Mouse (Mus musculus): ENCODE results near the gene Cbr4. TPM values are rescaled to one million over a fixed set of nuclear protein-coding genes. Genes with fewer than 3 reads are reported as not detected.
A peak's percentile ranks its signal among the peaks of the same experiment; 100 is the strongest.

The Cbr4 gene
- 10 to 100 TPM; 40.3 to 41.2 TPM for total RNA-seq (2021)

DNA sequence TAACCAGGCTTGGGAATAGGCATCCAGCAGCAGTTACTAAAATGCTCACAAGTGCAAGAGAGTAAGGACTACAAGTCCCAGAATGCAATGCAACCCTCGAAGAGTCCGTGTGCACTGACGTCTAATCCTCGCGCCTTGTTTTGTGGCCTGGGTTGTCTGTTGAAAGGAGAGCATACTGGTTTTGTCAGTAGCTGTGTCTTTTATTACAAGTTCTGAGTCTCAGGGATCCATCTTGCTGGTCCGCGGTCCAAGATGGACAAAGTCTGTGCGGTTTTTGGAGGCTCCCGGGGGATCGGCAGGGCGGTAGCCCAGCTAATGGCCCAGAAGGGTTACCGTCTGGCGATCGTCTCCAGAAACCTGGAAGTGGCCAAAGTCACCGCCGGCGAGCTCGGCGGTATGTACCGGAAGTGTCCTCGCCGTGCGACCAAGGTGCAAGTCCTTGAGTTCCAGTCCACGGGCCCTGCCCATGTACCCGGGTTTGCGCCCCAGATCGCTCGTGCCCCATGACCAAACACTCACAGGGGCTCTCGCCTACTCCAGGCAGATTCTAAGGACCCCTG lies at the start of gene Cbr4:
Gene Cbr4, plus strand, starts transcription at position 138 of the 560 bp plus-strand sequence.
- peak; percentile 84 for DNase-seq

DNA sequence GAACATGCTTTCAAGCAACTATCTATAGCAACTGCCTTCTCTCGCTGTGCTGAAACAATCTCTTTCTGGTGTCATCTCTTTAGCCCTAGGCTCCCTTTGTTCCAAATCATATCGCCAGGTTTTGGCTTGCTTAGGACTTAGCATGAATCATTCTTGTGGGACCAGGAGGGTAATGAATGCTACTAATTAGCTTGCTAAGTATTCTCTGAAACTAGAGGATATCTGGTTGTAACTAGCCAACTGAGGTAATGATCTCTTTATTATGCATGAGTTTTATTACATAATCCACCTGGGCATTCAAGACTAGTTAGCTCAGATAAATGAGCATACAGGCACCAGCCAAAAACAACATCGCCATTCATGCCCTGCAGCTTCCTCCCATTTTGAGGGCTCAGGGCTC lies 44.5 kb upstream of the Cbr4 start:
- DNase-seq: no peak

DNA sequence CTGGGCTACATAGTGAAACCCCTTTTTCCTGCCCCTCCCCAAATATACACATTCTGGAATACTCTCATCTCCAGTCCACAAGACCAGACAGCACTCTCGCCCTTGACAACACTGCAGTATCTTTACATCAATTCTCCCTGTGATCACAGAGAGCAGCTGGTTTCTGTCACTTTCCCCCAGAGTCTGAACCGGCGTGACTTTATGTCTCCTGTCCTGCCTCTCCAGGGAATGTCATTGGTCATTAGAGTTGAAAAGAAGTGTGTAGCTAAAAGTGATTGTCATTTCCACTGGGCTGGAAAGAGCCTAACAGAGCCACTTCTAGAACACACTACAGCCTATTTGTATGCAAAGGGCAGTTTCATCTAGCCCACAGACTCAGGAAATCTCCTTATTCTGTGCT lies 43.2 kb upstream of the Cbr4 start:
- no peak for DNase-seq

DNA sequence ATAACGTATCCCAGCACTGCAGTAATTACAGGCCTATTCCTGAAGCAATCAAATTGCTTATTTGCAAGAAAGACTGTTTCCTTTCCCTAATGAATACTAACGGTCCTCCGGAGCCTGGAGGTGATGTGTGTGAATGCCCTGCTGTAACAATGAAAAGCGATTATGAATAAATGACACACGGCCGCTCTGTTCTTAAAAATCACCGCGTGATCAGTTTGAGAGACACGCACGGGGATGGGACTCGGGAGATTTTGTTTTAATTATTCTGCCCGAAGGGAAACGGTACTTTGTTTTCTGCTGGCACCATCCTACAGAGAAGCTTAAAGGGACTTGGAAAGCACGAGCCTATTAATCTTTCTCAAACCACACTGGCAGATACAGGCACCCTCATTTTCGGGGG lies 41.2 kb upstream of the Cbr4 start:
- DNase-seq: no peak

DNA sequence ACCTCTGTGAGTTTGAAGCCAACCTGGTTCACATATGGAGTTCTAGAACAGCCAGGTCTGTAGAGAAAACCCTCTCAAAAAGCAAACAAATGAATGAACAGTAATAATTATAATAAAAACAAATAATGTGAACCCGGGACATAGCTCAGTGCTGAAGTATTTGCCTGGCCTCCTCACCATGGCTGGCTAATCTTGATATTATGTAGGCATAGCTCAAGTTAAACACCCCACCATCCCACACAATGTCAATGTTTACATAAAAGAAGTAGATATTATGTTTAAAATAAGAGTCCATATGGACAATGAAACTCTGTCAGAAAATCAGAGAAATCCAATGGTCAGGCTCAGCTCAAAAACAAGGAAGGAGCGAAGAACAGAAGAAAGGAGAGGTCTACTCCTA lies 39.4 kb upstream of the Cbr4 start:
- no peak for DNase-seq

DNA sequence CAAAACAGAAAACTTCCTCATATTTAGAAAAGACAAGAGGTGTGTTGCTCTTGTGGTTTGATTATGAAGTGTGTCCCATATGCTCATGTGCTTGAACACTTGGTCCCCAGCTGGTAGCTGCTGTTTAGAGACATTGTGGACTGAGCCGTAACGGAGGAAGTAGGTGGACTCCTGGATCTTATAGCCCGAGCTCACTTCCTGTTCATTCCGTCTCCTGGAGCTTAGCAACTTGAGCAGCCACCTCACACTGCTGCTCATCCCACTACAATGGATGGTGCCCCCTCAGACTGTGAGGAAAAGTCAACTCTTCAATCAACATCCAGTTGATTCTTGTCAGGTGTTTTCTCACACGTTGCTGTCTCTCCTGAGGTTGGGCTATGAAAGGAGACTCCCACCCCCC lies 38.7 kb upstream of the Cbr4 start:
- DNase-seq: no peak

DNA sequence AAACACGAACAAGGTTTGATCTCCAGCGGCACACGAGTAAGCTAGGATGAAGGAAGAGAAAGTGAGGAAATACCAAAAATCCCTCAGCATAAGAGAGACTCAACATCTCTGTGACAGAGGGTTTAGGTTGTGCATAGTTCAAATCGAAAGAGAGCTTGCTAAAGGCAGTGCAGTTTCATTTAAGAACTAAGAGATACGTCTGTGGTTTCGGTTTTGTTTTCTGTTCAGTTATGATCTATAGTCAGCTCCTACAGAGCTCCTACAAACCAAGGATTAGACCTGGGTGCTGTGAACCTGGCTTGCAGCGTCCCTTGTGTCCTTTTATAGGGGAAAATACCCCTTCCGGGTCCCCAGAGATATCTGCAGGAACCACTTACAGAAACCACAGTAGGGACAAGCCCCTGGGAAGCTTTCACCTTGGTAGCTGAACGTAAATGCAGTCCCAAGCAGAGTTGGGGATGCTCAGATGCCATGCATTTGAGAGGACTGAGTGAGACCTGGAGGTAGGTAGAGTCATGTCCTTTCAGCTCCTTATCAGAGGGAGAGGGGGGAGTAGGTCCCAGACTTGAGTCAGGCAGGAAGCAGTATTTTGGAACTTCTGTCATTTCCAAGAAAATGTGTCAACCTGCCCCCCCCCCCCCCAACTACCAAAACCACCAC lies 36.5 kb upstream of the Cbr4 start:
- DNase-seq: no peak

DNA sequence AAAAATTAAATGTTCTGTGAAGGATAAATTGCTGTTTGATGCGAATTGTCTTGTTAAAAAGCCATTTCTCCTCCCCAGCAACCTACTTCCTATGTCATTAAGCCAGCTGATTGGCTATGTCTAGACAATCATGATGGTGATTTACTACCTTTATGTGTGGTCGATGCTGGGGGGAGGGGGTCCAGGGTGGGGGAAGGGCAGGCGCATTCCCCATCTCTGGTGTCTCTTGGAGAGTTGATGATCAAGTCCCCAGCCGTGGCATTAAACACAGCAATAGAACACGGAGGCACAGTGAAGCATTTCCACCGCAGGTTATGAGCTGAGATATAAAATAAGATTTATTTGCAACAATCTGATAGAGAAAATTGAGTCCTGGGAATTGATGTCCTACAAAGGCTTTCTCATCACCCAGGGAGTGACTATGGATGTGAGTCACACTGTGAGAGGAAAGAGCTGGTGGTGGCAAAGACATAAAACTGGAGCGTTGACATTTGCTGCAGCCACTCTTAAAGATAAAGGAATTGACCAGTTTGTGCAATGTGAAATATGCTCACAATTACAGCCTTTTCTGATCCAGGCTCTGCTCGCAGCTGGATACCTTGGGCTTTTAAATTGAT lies 35.7 kb upstream of the Cbr4 start:
- DNase-seq: no peak

DNA sequence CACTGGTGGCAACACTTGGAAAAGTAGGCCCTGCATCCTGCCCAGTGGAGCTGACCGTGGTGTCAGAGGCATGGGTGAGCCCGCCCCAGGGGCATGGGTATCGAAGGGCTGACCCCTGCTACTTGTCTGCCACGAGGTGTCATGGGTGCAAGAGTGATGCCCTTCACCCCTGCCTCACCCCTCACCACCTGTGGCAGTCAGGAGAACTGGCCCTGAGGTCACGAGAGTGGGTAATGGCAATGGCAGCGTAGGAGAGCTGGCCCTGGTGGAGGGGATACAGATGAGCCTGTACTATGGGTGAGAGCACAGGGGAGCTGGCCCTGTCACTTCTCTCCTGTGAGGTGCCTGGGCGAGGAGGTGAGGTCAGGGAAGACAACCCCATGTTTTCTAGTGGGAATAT lies 27.8 kb upstream of the Cbr4 start:
- DNase-seq: no peak

DNA sequence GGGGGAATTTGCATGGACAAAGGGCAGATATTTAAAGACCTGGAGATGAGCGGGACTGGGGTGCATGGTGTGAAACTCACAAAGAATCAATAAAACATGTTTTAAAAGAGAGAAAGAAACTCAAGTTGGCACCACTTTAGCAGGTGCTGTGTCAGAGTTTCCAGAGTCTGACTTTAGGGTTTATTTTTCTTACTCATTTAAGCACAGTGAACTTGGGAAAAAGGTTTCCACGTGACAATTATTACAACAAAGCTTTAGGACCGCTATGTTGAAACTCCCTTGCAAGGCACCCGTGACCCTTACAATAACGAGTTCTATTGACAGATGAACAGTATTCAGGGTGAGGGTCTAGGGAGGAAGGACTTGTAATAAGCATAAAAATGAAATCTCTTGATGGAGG lies 25.3 kb upstream of the Cbr4 start:
- no peak for DNase-seq

DNA sequence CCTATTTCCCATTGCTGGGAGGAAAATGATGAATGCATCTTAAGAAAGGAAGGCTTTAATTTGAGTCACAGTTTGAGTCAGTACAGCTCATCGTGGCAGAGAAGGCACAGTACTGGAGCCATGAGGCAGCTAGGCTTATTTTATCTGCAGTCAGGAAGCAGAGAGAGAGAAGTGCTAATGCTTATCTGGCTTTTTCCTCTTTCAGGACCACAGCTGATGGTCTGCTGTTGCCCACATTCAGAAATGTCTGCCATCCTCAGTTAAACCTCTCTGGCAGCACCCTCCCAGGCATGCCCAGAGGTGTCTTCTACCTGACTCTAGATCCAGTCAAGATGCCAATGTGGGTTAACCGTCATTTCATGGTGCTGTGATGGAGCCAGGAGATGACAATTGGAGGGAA lies 23.1 kb upstream of the Cbr4 start:
- no peak for DNase-seq

DNA sequence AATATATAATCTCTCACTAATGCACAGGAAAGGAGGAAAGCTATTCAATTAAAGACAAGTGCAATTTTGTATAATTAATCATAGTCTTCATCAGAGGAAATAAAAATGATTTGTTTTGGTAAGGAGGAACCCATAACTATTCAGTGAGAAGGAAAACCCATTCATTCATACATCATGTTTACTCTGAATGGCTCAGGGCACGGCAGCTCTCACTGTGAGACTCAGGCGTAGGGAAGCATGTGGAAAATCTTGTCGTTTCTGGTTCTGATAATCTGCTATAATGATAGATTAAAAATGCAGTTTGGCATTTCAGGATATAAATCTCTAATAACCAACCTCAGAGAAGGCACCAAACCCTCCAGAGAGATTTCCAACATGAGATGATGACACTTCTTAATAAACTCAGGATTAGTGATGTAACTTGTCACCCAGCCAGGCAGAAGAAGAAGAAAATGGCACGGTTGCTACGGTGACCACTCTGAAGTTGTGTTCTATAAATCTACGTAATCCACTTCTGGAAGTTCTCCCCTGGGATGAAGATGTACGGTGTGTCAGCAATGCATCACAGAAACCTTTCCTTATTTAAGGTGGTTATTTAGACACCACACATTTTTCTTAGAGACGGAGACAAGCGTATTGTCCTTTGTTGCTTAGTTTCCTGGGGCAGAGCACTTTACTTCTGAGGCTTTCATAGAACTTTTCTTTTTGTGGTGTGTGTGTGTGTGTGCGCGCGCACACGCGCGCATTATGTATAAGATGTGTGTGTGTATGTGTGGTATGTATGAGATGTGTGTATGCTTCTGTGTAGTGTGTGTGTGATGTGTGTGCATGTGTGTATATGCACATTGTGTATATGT lies 20.6 kb upstream of the Cbr4 start:
- no peak for DNase-seq

DNA sequence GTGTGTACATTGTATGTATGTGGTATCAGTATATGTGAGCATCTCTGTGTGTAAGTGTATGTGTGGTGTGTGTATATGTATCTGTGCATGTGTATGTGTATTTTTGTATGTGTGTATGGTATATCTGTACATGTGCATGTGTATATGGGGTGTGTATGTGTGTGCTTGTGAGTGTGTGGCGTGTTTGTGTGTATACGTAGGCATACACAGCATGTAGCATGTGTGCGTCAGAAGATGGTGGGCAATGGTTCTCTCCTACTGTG lies 20.1 kb upstream of the Cbr4 start:
- DNase-seq: no peak

DNA sequence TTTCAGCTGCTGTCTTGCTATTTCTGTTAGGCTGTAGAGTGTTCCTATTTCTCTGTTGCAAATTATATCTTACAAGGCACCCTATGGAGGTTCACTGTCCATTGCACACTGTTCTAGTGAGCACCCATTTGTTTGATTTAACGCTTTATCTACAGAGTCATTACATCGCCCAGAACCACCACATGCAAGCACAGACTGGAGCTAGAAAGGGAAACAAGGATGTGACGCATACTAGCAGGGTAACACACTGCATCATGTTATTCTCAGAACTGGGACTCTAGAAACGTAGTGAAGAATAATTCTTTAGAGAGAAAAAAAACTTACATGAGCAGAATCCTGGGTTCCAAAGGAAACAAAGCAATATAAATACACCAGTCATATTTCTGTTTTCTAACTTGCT lies 17.3 kb upstream of the Cbr4 start:
- no peak for DNase-seq

DNA sequence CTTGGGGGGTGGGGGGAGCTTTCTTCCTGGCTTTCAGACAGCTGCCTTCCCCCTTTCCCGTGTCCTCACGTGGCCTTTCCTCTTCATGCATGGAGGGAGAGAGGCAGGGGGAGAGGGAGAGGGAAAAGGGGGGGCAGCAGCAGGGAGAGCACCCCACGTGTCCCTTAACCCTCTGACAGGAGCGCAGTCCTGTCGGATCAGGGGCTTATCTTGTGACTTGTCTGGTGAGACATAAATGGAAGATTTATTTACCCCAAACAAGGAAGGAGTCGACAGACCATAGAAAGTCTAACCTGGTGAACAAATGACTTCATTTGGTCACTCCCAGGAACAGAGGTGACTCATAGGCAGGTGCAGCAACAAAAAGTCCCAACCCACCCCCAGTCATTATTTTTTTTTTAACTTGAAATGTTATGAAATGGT lies 12.3 kb upstream of the Cbr4 start:
- DNase-seq: no peak

DNA sequence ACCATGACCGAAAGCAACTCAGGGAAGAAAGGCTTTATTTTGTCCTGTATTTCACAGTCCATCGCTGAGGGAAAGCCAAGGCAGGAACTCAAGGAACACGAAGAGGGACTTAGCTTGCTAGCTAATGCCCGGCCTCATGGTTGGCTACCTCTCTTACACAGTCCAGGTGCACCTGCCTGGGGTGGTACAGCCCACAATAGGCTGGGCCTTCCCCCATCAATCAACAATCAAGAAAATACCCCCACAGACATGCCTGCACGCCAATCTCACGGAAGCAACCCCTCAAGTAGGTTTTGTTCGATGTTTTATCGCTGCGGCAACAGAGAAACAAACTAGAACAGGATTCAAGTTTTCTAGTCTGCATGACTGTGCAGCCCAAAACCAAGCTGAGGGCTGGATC lies 11.4 kb upstream of the Cbr4 start:
- no peak for DNase-seq

DNA sequence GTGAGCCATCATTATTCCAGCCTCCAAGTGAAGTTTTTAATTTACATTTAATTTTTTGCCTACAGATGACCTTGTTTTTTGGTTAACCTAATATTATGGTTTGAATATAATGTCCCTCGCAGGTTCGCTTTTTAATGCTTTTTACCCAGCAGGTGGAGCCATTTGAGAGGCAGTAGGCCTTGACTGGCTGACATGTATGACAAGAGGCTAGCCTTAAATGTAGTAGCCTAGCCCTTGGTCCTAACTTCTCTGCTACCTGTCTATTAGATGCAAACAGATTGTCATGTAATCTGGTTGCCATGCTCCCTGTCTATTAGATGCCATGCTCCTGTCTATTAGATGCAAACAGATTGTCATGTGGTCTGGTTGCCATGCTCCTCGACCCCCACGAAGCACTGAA lies 9.4 kb upstream of the Cbr4 start:
- no peak for DNase-seq

DNA sequence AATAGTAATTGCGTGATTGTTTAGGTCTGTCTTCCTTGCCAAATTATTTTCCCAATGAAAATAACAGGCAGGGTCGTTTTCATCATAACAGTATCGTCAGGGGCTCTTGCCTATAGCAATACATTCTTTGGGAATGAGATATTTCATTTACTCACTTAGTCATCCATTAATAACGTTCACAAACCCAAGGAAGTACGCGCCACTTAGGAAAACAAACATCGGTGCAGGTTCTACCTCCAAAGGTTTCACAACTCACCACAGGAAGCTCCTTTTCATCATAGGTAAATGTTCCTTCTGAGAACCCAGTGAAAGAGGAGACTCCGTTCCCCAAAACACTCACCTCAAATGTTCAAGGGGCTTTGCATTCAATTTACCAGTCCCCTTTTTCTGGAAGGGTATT lies 8.7 kb upstream of the Cbr4 start:
- DNase-seq: no peak

DNA sequence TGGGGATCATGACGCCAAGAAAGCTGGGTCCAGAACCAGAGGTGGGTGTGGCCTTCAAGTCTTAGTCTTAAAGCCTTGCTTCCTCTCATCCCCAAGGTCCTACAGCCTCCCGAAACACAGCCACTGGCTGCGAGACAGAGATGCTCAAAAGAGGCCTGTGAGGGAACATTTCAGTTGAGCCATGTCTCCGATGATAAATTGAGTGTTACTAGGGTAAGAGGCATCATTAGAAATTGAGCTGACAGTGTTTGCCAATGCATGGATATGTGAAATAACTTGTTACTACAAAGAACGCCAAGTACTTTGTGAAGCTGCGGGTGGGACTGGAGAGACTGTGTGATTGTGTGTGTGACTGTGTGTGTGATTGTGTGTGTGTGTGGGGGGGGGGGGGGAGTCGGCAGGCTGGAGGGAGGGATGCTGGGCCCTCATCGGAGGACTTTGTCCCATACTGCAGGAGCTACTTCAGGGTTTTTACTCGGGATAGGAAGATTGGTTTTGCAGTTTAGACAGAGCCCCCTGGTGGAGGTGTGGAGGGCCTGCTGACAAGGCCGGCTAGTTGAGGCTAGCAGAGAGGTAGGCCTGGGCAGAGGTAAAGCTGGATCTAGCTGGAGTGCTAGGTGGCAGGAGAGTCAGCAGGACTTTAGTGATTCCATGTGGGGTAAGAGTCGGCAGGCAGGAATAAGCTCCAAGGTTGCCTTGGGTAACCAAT lies 7.9 kb upstream of the Cbr4 start:
- peak; percentile 67 for DNase-seq

DNA sequence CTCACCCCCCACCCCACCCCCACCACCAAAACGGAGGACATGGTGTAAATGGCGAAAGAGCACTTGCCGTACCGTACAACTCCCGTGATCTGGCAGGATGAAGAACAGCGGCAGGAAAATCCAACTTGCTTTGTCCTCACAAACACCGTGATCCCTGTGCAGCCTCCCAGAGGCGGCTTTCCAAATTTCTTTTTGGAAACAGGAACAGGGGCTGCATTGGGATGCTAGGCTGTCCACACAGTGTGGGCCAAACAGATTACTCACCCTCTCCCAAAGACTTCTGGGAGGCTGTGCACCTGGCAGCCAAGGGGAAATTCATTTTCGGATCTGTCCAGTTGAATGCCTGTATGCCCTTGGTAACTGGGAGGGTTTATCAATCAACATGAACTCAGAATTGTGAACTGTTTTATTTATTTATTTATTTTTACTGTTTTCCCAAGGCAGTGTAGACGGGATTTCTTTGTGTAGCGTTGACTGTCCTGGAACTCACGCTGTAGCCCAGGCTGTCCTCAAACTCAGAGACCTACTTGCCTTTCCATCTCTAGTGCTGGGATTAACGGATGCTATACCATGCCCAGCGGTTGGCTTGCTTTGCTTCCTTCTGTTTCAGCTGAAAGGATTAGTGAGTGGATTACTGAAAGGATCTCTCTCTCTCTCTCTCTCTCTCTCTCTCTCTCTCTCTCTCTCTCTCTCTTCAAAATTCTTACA lies 7.1 kb upstream of the Cbr4 start:
- no peak for DNase-seq

DNA sequence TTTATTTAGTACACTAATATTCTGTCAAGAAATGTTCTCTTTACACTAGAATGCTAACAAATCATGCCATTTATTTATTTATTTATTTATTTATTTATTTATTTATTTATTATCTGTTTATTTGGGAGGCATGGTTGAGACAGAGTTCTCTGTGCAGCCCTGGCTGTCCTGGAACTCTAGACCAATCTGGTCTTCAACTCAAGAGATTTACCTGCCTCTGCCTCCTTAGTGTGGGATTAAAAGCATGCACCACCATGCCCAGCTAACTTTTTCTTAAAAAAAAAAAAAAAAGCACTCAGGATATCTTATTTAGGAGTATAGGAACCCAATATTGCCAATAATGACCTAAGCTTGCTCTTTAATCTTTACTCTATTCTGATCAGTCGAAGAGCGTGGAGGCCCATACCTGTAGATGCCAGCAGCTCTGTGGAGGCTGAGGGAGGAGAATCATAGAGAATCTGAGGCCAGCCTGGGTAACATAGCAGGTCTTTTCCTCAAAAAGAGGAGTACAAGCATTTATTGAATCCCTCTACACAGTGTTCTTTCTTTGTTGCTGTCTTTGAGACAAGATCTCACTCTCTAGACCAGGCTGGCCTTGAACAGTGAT lies 508 bp upstream of the Cbr4 start:
- DNase-seq: no peak

DNA sequence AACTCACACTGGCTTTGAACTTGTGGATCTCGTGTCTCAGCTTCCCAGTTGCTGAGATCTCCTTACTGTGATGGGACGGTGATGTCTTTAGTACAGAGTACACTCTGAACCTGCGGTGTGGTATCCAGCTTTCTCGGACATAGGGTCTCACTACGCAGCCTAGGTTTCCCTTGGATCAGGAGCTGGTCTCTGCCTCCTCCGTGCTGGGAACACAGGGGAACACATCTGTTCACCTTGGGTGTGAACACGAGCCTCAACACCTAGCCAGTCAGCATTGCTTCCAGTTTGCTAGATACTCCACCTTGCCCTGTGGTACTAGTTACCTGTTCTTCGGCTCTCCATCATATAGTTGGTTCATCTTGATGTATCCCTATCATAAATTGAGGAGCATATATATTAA lies 1.1 kb downstream of the Cbr4 start:
- no peak for DNase-seq
